Mouse (Mus musculus) lung, postnatal 0 days (tissue): ENCODE measurements around the gene Ptpn18.

Experiments used
- CTCF ChIP-seq: IDR thresholded peaks from 2 replicates; pipeline ENCODE4 v1.5.1; 2016; ENCODE audit warnings: antibody characterized with exemption, mild to moderate bottlenecking
- EP300 ChIP-seq: IDR thresholded peaks from 2 replicates; pipeline ENCODE4 v1.6.1; 2016; ENCODE audit warnings: antibody characterized with exemption, mild to moderate bottlenecking, control low read depth

DNA sequence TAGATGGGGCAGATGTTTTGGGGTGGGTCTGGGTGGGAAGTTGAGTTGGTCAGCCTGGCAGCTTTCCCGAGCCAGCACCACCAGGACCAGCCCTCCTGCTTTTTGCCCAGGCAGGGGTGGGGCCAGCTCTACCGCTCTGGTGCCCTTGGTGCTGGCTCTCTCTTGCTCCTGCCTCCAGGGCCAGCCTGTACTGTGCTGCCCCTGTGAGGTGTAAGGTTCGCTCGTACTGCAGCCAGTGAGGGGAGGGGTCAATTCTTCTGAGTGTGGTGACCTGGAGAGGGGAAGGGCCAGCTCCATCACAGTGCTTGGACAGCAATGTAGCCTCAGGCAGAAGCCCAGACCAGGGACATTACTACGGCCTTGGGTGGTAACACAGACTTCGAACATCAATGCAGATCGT lies 45.7 kb downstream of the Ptpn18 start:
- TF ChIP-seq CTCF (no peak), EP300 (no peak)
